Mouse (Mus musculus) adrenal gland, adult (tissue): Measurements from ENCODE around the gene Bcl2l12.

Experiments
- DNase-seq, 2 experiments: peaks; one replicate each; pipeline ENCODE4 v3.0.0; 2022 to 2023; ENCODE audit warnings: low spot score in 1 of 2; ENCODE audit not compliant: inconsistent age in 2 of 2

Gene Bcl2l12

GRCm38 (mm10) chr7:45019031-45019571, 20.6 kb upstream of the Bcl2l12 start:
- peak; percentile 81 to 90 for DNase-seq

- DNase-seq = peak; percentile 96 to 98
Measured at GRCm38 (mm10) chr7:45017242-45018061, 18.9 kb upstream of the Bcl2l12 start, which contains the start of gene Rras. Gene Rras (plus strand): TSS chr7:45017961.

GRCm38 (mm10) chr7:45016761-45017160, 18.2 kb upstream of the Bcl2l12 start:
- no peak for DNase-seq

- peak; percentile 100 for DNase-seq
Measured at GRCm38 (mm10) chr7:45015957-45016612, 17.6 kb upstream of the Bcl2l12 start, which contains the start of gene Scaf1. Gene Scaf1 (minus strand): TSS chr7:45016363.

- DNase-seq = no peak
Measured at GRCm38 (mm10) chr7:45015344-45015956, 16.9 kb upstream of the Bcl2l12 start.

GRCm38 (mm10) chr7:45014096-45014451, 15.6 kb upstream of the Bcl2l12 start:
- no peak for DNase-seq

- no peak for DNase-seq
Measured at GRCm38 (mm10) chr7:45013366-45014095, 15.0 kb upstream of the Bcl2l12 start.

GRCm38 (mm10) chr7:45012824-45013223, 14.3 kb upstream of the Bcl2l12 start:
- DNase-seq = peak in 1 of 2 experiments; percentile 54

- no peak for DNase-seq
Measured at GRCm38 (mm10) chr7:45012011-45012410, 13.5 kb upstream of the Bcl2l12 start.

GRCm38 (mm10) chr7:45008411-45008810, 9.9 kb upstream of the Bcl2l12 start:
- DNase-seq = no peak

- no peak for DNase-seq
Measured at GRCm38 (mm10) chr7:45007846-45008245, 9.3 kb upstream of the Bcl2l12 start.

GRCm38 (mm10) chr7:45007141-45007540, 8.6 kb upstream of the Bcl2l12 start:
- no peak for DNase-seq

- no peak for DNase-seq
Measured at GRCm38 (mm10) chr7:45006503-45006902, 8.0 kb upstream of the Bcl2l12 start.

- DNase-seq = no peak
Measured at GRCm38 (mm10) chr7:45005321-45005992, 6.9 kb upstream of the Bcl2l12 start.

- DNase-seq = no peak
Measured at GRCm38 (mm10) chr7:45004546-45004945, 6.0 kb upstream of the Bcl2l12 start.

GRCm38 (mm10) chr7:45002440-45002839, 3.9 kb upstream of the Bcl2l12 start:
- peak; percentile 75 to 80 for DNase-seq

GRCm38 (mm10) chr7:45000539-45001114, 2.1 kb upstream of the Bcl2l12 start:
- no peak for DNase-seq

- peak in 1 of 2 experiments; percentile 64 for DNase-seq
Measured at GRCm38 (mm10) chr7:44999753-45000152, 1.2 kb upstream of the Bcl2l12 start.

- DNase-seq = no peak
Measured at GRCm38 (mm10) chr7:44997940-44998428, 528 bp downstream of the Bcl2l12 start.
